Mouse (Mus musculus) midbrain, embryonic 15.5 days (tissue): ENCODE results near the gene Mrgbp. TPM values are rescaled to one million over a fixed set of nuclear protein-coding genes. Genes with fewer than 3 reads are reported as not detected.

ENCODE experiments used
- ATAC-seq: fragments of 200-750 bp; cut with Nextera tagmentation; replicated peaks from 2 replicates; pipeline ENCODE4 v1.8.0; 2017; ENCODE audit warnings: moderate TSS enrichment
- H3K27ac ChIP-seq: fragments of 300-500 bp; sonication (generic); 2 replicates; pipeline ENCODE4 v1.5.1; 2015; ENCODE audit warnings: mild to moderate bottlenecking, inconsistent platforms
- H3K27me3 ChIP-seq: fragments of 300-500 bp; sonication (generic); replicated peaks from 2 replicates; pipeline ENCODE4 v1.6.1; 2015; ENCODE audit warnings: inconsistent platforms
- H3K36me3 ChIP-seq: fragments of 300-500 bp; sonication (generic); replicated peaks from 2 replicates; pipeline ENCODE4 v1.6.1; 2015; ENCODE audit warnings: inconsistent platforms
- H3K4me1 ChIP-seq: fragments of 300-500 bp; sonication (generic); 2 replicates; pipeline ENCODE4 v1.6.1; 2015; ENCODE audit warnings: inconsistent platforms
- H3K4me2 ChIP-seq: fragments of 300-500 bp; sonication (generic); 2 replicates; pipeline ENCODE4 v1.6.1; 2015; ENCODE audit warnings: inconsistent platforms, mild to moderate bottlenecking, moderate library complexity
- H3K4me3 ChIP-seq: fragments of 300-500 bp; sonication (generic); 2 replicates; pipeline ENCODE4 v1.5.1; 2015; ENCODE audit warnings: mild to moderate bottlenecking, inconsistent platforms
- H3K9ac ChIP-seq: fragments of 300-500 bp; sonication (generic); 2 replicates; pipeline ENCODE4 v1.6.1; 2015; ENCODE audit warnings: mild to moderate bottlenecking, inconsistent platforms
- H3K9me3 ChIP-seq: fragments of 300-500 bp; sonication (generic); 2 replicates; pipeline ENCODE4 v1.6.1; 2016; ENCODE audit warnings: inconsistent platforms
- WGBS: fragments of 180-500 bp; shearing (Covaris S2); methylation state at CpG from one replicate; pipeline ENCODE4 v1.1.7; 2015; ENCODE audit warnings: mixed read lengths; 5-methylcytosine and 5-hydroxymethylcytosine counted together
- polyA plus RNA-seq: library from polyadenylated mRNA; unstranded; fragments of >200 nt; fragmentation: Nextera tagmentation; extraction: Ambion mirVana; gene quantifications from 2 replicates; pipeline ENCODE4 v1.2.1, GENCODE M21; 2015

The Mrgbp gene
- polyA plus RNA-seq, 1 experiment from 2014 or later, result 49.1 TPM

GRCm38 (mm10) chr2:180598157-180598705, 17.1 kb downstream of the Mrgbp start:
- Histone ChIP-seq H3K9me3 (no peaks in the 10 kb centered on the region), H3K27ac (0 out of 2 replicates have a peak overlapping the region, but pooled peaks have one; percentile 4)

DNA sequence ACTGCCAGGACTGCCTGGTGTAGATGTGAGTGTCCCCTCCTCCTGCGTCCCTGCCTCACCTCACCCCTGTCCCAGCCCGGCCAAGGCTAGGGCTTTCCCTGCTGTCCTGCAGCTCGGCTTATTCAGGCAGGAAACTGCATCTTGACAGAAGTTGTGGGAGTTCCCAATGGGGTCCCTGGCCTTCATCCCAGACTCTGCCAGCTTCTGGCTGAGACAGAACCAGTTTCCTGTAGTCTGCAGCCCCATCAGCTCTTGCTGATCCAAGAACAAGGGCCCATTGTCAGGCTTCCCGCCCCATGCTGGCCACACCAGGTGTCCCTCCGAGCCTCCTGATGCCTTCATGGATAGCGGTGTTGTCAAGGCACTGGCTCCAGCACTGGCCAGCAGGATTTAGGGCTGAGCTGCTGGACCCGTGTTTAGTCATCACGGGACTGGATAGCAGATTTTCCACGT, 19.5 kb downstream of the Mrgbp start:
- ATAC-seq, result peak; percentile 24; the same call in 1 of the 2 replicates
- no peak overlapping the region for H3K4me2 ChIP-seq
- H3K4me1 ChIP-seq, result peaks cover 15% of the 10 kb centered on the region; the same call in 1 of the 2 replicates

More at GRCm38 (mm10) chr2:180598157-180598705, 17.1 kb downstream of the Mrgbp start:
- H3K27me3 ChIP-seq, result 0 out of 2 replicates have a peak, but pooled peaks cover 2% of the 10 kb centered on the region
- WGBS, result 1% methylated on average over 40 of the region's 41 CpGs
- peaks cover 15% of the 10 kb centered on the region; the same call in 1 of the 2 replicates for H3K4me1 ChIP-seq
- H3K4me3 ChIP-seq, result peak overlapping the region; percentile 34
- peak overlapping the region; percentile 29 for H3K9ac ChIP-seq
- peaks cover 5% of the 10 kb centered on the region for H3K36me3 ChIP-seq
- H3K4me2 ChIP-seq, result peak overlapping the region; percentile 58
- ATAC-seq, result 0 out of 2 replicates have a peak, but pooled peaks have one; percentile 46

DNA sequence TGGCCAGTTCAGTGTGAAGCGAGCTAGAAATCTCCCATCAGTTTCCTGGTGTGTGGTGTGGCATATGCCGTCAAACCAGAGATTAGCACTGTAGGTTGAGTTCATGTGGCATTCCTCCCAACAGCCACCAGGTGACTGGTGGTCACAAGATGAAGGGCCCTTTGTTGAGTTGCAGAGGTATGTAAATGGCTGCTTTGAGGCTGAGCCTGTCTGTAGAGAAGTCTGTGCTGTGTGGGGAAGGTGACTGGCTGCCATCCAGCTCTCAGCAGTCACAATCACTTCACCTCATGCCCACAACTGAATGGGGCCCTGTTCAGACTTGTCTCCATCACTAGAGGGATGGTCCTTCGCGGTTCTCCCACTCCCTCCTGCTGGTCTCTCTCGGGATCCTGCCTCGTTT, 23.7 kb downstream of the Mrgbp start:
- no peaks in the 10 kb centered on the region for H3K27me3 ChIP-seq
- H3K9ac ChIP-seq, result no peak overlapping the region
- no peak overlapping the region for H3K4me2 ChIP-seq
- 61% methylated on average over 6 of the region's 6 CpGs for WGBS
- no peak overlapping the region for H3K27ac ChIP-seq
- ATAC-seq, result no peak
- no peak overlapping the region for H3K4me3 ChIP-seq
- H3K4me1 ChIP-seq, result no peaks in the 10 kb centered on the region
- H3K9me3 ChIP-seq, result no peaks in the 10 kb centered on the region
- H3K36me3 ChIP-seq, result no peaks in the 10 kb centered on the region

More for the DNA sequence above, 19.5 kb downstream of the Mrgbp start:
- peak overlapping the region; percentile 63 for H3K27ac ChIP-seq
- no peaks in the 10 kb centered on the region for H3K9me3 ChIP-seq
- no peak overlapping the region for H3K9ac ChIP-seq
- WGBS, result 10% methylated on average over 9 of the region's 9 CpGs
- H3K36me3 ChIP-seq, result no peaks in the 10 kb centered on the region
- H3K27me3 ChIP-seq, result 0 out of 2 replicates have a peak, but pooled peaks cover 2% of the 10 kb centered on the region
- no peak overlapping the region for H3K4me3 ChIP-seq

DNA sequence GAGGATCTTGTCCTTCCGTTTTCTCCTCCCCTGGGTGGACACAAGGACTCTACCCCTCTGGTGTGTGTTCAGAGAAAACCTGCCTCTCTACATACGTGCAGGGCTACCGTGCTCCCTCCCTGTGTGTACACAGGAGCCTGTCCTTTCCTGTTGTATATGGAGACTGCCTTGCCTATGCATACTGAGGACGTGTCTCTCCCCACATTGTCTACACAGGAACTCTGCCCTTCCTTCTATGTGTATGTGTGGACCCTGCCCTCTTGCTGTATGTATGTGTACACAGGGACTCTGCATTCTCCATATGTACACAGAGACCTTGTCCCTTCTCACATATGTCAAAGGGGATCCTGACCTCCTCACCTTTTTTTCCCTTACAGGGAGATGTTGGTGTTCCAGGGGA, 29.2 kb downstream of the Mrgbp start:
- H3K4me3 ChIP-seq, result no peak overlapping the region
- H3K27me3 ChIP-seq, result no peaks in the 10 kb centered on the region
- H3K4me1 ChIP-seq, result no peaks in the 10 kb centered on the region
- no peak for ATAC-seq
- H3K36me3 ChIP-seq, result no peaks in the 10 kb centered on the region
- no peak overlapping the region for H3K9ac ChIP-seq
- no peaks in the 10 kb centered on the region for H3K9me3 ChIP-seq
- no peak overlapping the region for H3K27ac ChIP-seq
- no peak overlapping the region for H3K4me2 ChIP-seq
- 76% methylated on average over 4 of the region's 4 CpGs for WGBS

DNA sequence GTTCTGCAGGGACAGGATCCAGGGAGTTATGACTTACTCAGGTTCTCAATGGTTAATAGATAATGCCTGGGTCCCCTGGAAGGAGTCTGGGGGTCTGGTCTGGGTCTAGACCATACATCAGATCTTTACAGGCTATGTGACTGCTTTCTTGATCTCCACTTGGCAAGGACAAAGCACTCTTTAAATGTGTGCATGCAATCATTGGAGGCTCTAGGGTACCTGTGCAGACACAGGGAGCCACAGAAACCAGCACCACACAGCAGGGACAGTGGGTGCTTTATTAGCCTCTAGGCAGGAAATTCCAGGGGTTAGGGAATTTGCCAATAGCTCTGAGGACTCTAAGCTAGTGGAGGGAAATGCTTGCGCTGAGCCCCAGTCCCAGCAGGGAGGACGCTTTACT, 30.8 kb downstream of the Mrgbp start:
- no peak overlapping the region for H3K4me3 ChIP-seq

More for the DNA sequence above, 30.8 kb downstream of the Mrgbp start:
- Histone ChIP-seq H3K4me2 (no peak overlapping the region), H3K27me3 (no peaks in the 10 kb centered on the region), H3K27ac (no peak overlapping the region), H3K36me3 (no peaks in the 10 kb centered on the region), H3K9me3 (no peaks in the 10 kb centered on the region), H3K9ac (no peak overlapping the region), H3K4me1 (no peaks in the 10 kb centered on the region)
- ATAC-seq, result no peak
- WGBS, result 85% methylated on average over 2 of the region's 2 CpGs

Other genes with a start within 250 kb of the Mrgbp start
- gene Gata5, start 246.6 kb upstream of the Mrgbp start, polyA plus RNA-seq, result not detected in 2 replicates
- gene Slco4a1, start 125.1 kb upstream of the Mrgbp start, polyA plus RNA-seq, result 1.5 and 1.7 TPM in 2 replicates
- gene Ntsr1, start 81.3 kb upstream of the Mrgbp start, polyA plus RNA-seq, result 2.2 and 3.2 TPM in 2 replicates
- gene Ogfr, start 7.9 kb downstream of the Mrgbp start, polyA plus RNA-seq, result 89.2 and 96.7 TPM in 2 replicates
- gene Col9a3, start 16.5 kb downstream of the Mrgbp start, polyA plus RNA-seq, result 36.7 and 37.7 TPM in 2 replicates
- 0.30 and 0.43 TPM in 2 replicates for gene Tcfl5, start 61.4 kb downstream of the Mrgbp start, polyA plus RNA-seq
- 29.0 and 30.1 TPM in 2 replicates for gene Dido1, start 128.7 kb downstream of the Mrgbp start, polyA plus RNA-seq
- gene Gid8, start 128.8 kb downstream of the Mrgbp start, polyA plus RNA-seq, result 56.1 and 60.7 TPM in 2 replicates
- 0.17 and 0.26 TPM in 2 replicates for gene Slc17a9, start 144.0 kb downstream of the Mrgbp start, polyA plus RNA-seq
- gene Bhlhe23, start 195.6 kb downstream of the Mrgbp start, polyA plus RNA-seq, result 14.9 and 16.5 TPM in 2 replicates